Mouse (Mus musculus): Measurements from ENCODE around the gene Itpkb. TPM values are rescaled to one million over a fixed set of nuclear protein-coding genes. Genes with fewer than 3 reads are reported as not detected.

The Itpkb gene
- polyA plus RNA-seq, 1 experiment from 2014 or later, result 14.5 TPM

DNA sequence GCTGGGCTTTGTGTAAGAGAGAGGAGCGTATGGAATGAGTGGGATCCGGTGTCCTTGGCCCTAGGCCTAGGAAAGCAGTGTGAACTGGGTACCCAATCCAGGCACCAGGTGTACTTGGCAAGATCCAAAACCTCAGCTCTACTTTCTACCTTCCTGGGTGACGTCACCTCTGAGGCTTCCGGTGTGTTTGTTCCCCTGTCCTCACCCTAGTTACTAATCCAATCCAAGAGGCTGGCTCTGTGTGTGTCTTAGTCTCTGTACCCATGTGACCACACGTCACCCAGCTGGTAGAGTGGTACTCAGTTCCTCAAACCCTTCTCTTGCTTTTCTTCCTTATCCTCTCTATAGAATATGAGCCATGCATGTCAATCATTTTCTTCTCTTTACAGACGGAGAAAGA lies 71.4 kb downstream of the Itpkb start:
- H3K4me3 ChIP-seq (replicated peaks), result no peak overlapping the region
- H3K4me2 ChIP-seq, result no peak overlapping the region
- ATAC-seq (ENCODE audit: insufficient number of reproducible peaks, insufficient read depth, low FRiP score, low TSS enrichment, low read depth), result no peak
- H3K36me3 ChIP-seq, result no peaks in the 10 kb centered on the region
- peaks cover 49% of the 10 kb centered on the region for H3K4me1 ChIP-seq (replicated peaks)
- 88% methylated on average over 6 of the region's 6 CpGs for WGBS
- no peak overlapping the region for H3K27ac ChIP-seq
- no peak overlapping the region for H3K9ac ChIP-seq (replicated peaks)
- H3K9me3 ChIP-seq, result no peaks in the 10 kb centered on the region
- H3K27me3 ChIP-seq, result no peaks in the 10 kb centered on the region

DNA sequence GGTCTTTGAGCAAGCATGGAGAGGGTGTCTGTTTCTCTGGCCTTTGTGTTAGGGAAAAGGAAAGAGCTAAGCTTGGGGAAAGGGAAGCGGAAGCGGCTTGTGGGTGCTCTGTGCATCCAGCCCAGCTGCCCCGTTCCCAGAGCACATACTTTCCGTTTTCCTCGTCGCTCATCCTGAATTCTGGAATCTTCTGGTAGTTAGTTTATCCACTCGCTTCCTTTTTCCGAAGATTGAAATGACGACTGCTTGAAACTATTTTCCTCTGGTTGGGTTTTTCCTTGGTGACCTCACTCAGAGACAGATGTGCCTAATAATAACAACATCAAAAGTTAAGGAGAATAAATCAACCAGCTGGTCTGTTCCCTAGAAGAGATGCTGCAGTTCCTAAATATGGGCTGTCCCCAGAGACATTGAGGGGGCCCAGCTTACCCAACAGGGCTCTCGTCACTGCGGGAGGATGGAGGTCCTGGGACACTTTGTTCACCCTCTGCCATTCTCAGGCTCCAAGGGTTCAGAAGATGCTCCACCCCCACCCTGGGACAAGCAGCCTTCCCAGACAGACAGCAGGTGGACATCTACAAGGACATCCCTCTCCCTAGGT lies 72.3 kb downstream of the Itpkb start:
- ATAC-seq (ENCODE audit: insufficient number of reproducible peaks, insufficient read depth, low FRiP score, low TSS enrichment, low read depth), result no peak
- Histone ChIP-seq H3K4me3 (replicated peaks) (no peak overlapping the region), H3K4me2 (no peak overlapping the region), H3K27ac (peak overlapping the region; percentile 92; the same call in 1 of the 2 replicates), H3K9ac (replicated peaks) (no peak overlapping the region), H3K4me1 (replicated peaks) (peaks cover 57% of the 10 kb centered on the region), H3K36me3 (no peaks in the 10 kb centered on the region), H3K9me3 (no peaks in the 10 kb centered on the region), H3K27me3 (no peaks in the 10 kb centered on the region)
- WGBS, result 85% methylated on average over 11 of the region's 11 CpGs

DNA sequence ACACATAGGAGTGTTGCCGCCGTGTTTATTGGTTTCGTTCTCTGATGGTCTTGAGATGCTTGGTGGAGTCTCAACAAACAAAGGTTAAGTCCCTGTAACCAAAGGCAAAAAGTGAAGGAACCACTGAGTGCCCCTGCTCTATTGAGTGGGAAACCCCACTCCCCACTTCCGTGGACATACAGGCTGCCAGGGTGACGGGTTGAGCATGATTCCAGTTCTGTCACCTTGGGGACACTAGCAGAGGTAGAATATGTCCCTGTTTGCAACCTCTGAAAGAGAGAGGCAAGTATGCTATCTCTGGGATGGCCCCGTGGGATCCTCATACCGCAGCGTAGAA lies 73.0 kb downstream of the Itpkb start:
- peak overlapping the region; percentile 92 for H3K27ac ChIP-seq
- H3K9me3 ChIP-seq, result no peaks in the 10 kb centered on the region
- ATAC-seq (ENCODE audit: insufficient number of reproducible peaks, insufficient read depth, low FRiP score, low TSS enrichment, low read depth), result no peak
- H3K27me3 ChIP-seq, result no peaks in the 10 kb centered on the region
- 88% methylated on average over 8 of the region's 8 CpGs for WGBS
- H3K9ac ChIP-seq (replicated peaks), result peak overlapping the region; percentile 8; the same call in 1 of the 2 replicates
- no peaks in the 10 kb centered on the region for H3K36me3 ChIP-seq
- no peak overlapping the region for H3K4me3 ChIP-seq (replicated peaks)
- peak overlapping the region; percentile 26; the same call in 1 of the 2 replicates for H3K4me2 ChIP-seq
- H3K4me1 ChIP-seq (replicated peaks), result peaks cover 64% of the 10 kb centered on the region

DNA sequence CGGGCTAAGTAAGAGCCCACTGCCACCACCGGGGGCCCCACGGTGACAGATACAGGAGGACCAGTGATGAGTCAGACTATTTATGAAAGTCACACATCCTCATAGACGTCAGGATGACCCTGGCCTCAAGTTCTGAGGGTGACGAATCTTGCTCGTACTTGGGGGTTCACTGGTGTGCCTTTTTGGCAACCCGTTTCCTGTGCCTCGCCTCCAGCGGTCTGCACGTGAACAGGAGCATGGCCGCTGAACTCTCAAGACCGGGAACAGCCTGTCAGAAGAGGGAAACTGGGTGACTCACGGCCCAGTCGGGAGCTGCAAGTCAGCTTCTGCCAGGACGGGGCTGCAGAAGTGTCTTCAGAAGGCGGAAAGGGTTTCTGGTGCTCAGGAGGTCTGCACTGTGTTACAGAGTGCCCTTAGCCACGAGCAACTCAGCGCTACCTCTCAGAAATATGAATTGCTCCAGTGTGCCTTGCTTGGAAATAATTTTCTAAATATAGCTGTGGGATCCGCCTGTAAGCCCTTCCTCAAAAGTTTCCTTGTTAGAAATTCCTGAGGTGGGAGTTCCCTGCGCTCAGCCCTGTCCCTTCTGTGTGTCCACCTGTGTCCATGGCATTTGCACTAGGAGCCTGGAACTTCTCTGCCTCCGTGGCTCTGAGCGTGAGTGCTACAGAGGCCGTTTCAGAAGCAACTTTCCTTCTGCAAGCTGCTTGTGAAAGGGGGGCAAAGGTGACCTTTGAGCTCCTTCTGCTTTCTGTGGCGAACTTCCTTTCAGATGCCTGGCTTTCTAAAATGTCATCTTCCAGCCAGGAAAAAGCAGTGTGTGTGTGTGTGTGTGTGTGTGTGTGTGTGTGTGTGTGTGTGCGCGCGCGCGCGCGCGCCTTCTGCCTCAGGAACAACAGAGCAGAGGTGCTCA lies 73.7 kb downstream of the Itpkb start:
- no peak for ATAC-seq (ENCODE audit: insufficient number of reproducible peaks, insufficient read depth, low FRiP score, low TSS enrichment, low read depth)
- no peaks in the 10 kb centered on the region for H3K27me3 ChIP-seq
- peak overlapping the region; percentile 8; the same call in 1 of the 2 replicates for H3K9ac ChIP-seq (replicated peaks)
- peak overlapping the region; percentile 92 for H3K27ac ChIP-seq
- H3K4me3 ChIP-seq (replicated peaks), result no peak overlapping the region
- H3K4me1 ChIP-seq (replicated peaks), result peaks cover 70% of the 10 kb centered on the region
- H3K4me2 ChIP-seq, result peak overlapping the region; percentile 26
- H3K36me3 ChIP-seq, result no peaks in the 10 kb centered on the region
- 70% methylated on average over 32 of the region's 32 CpGs for WGBS
- H3K9me3 ChIP-seq, result no peaks in the 10 kb centered on the region

DNA sequence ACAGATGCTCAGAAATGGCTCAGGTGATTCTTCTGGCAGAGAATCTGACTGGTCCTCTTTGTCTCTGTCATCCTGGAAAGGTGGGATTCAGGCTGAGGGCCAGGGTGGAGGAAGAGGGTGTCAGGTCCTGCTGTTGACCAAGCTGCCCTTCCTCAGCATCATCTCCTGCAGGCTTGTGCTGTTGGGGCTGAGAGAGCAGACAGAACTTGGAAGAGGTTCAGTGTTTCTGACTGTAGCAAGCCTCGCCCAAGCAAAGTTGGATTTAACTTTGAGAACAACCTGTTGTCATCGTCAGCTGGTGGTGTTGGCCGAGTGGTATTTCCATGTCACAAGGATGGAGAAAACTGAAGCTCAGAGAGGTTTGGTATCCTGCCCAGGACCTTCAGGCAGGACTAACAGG lies 74.4 kb downstream of the Itpkb start:
- Histone ChIP-seq H3K4me1 (replicated peaks) (peaks cover 77% of the 10 kb centered on the region), H3K9ac (replicated peaks) (no peak overlapping the region)
- no peak for ATAC-seq (ENCODE audit: insufficient number of reproducible peaks, insufficient read depth, low FRiP score, low TSS enrichment, low read depth)

DNA sequence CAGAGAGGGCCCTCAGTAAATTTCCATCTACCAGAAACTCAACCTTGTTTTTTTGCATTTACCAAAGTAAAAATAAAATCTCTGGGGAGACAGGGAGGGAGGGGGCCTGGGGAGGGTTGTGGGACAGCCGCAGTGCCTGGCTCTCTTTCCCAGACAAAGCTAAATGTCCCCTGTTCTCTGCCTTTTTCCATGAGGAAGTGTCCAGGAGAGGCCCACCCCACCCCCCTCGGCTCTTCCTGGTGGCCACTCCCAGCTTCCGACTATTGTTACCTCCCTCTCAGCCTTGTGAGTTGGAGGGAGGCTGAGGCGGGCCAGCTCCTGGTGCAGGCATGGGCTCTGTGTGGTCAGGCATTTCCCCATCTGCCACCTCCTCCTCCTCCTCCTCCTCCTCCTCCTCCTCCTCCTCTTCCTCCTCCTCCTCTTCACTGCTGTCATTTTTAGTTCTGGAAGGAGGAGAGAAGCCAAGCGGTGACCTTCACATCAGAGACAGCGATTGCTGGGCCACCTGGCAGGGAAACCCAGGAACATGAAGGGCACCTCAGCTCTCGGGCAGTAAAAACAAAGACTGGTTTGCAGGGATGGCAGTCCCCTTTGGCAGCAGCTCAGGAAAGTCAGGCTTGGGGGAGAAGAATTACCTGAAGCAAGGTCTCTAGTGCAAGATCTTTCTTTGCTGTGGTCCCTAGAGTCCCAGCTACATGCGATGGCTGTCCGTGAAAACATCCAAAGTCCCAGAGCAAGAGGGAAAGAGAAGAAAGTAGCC lies 75.5 kb downstream of the Itpkb start:
- Histone ChIP-seq H3K36me3 (no peaks in the 10 kb centered on the region), H3K9me3 (no peaks in the 10 kb centered on the region), H3K9ac (replicated peaks) (no peak overlapping the region), H3K4me1 (replicated peaks) (peaks cover 79% of the 10 kb centered on the region), H3K4me3 (replicated peaks) (no peak overlapping the region), H3K27ac (no peak overlapping the region), H3K27me3 (no peaks in the 10 kb centered on the region), H3K4me2 (no peak overlapping the region)
- 81% methylated on average over 9 of the region's 9 CpGs for WGBS
- no peak for ATAC-seq (ENCODE audit: insufficient number of reproducible peaks, insufficient read depth, low FRiP score, low TSS enrichment, low read depth)

More for the DNA sequence above, 74.4 kb downstream of the Itpkb start:
- Histone ChIP-seq H3K27me3 (no peaks in the 10 kb centered on the region), H3K4me2 (no peak overlapping the region), H3K4me3 (replicated peaks) (no peak overlapping the region), H3K36me3 (no peaks in the 10 kb centered on the region), H3K9me3 (no peaks in the 10 kb centered on the region), H3K27ac (peak overlapping the region; percentile 92)
- 97% methylated on average over 3 of the region's 3 CpGs for WGBS

DNA sequence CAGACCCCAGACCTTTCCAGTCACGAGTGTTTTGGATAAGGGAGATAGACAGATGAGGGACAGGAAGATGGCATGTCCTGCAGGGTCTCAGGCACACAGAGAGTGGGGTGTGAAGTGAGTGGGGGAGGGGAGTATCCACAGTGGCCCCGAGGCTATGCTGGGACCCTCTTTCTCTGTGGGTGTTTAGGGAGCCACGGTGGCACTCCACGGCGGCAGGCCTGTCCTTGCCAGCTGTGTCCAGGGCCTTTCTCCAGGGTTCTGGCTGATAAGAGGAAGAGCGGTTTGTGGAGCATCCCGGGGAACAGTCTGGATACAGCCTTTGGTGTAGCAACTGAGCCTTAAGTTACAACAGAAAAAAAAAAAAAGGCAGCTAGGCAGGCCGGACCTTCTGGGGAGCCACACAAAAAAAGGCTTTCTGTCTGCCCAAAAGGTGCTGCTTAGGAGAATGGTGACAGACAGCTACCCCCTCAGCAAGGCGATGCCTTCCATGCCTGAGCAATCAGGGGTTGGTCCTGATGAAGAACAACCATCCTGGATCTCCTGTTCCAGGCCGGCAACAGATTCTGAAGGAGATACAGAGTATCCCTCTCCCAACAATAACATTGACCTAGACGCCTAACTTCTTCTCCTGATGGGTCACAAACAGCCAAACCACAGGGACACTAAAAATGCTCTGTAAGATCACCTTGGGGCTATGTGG lies 76.2 kb downstream of the Itpkb start:
- Histone ChIP-seq H3K36me3 (no peaks in the 10 kb centered on the region), H3K9me3 (no peaks in the 10 kb centered on the region), H3K4me2 (peak overlapping the region; percentile 48; the same call in 1 of the 2 replicates), H3K9ac (replicated peaks) (no peak overlapping the region), H3K27ac (no peak overlapping the region), H3K27me3 (no peaks in the 10 kb centered on the region), H3K4me3 (replicated peaks) (no peak overlapping the region), H3K4me1 (replicated peaks) (peaks cover 71% of the 10 kb centered on the region)
- 80% methylated on average over 11 of the region's 11 CpGs for WGBS
- ATAC-seq (ENCODE audit: insufficient number of reproducible peaks, insufficient read depth, low FRiP score, low TSS enrichment, low read depth), result no peak

DNA sequence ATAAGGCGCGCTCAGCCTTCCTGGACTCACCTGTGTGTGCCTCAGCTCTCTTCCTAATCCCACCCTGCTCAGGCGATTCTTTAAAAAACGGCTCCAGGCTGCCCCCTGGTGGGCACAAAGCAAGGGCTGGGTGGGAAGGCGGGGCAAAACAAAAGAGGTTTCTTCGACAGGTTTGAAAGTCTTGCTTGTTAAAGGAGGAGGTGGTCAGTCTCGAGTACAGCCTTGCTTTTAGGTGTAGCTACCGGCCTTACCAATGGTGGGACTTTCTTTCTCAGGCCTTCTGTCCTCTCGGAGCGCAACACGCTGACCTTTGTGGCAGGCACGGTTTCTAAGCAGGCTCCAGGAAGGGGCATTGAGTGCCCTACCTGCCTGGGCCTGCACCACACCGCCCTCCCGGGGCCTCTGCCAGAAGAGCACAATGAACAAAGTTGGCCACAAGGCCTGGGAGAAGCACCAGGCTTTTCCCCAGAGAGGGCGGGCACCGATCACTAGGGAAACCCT lies 76.9 kb downstream of the Itpkb start:
- Histone ChIP-seq H3K4me1 (replicated peaks) (peaks cover 64% of the 10 kb centered on the region), H3K4me3 (replicated peaks) (no peak overlapping the region), H3K27me3 (no peaks in the 10 kb centered on the region), H3K4me2 (peak overlapping the region; percentile 48), H3K36me3 (no peaks in the 10 kb centered on the region), H3K27ac (peak overlapping the region; percentile 69), H3K9ac (replicated peaks) (peak overlapping the region; percentile 28; the same call in 1 of the 2 replicates), H3K9me3 (no peaks in the 10 kb centered on the region)
- WGBS, result 13% methylated on average over 16 of the region's 16 CpGs
- no peak for ATAC-seq (ENCODE audit: insufficient number of reproducible peaks, insufficient read depth, low FRiP score, low TSS enrichment, low read depth)

DNA sequence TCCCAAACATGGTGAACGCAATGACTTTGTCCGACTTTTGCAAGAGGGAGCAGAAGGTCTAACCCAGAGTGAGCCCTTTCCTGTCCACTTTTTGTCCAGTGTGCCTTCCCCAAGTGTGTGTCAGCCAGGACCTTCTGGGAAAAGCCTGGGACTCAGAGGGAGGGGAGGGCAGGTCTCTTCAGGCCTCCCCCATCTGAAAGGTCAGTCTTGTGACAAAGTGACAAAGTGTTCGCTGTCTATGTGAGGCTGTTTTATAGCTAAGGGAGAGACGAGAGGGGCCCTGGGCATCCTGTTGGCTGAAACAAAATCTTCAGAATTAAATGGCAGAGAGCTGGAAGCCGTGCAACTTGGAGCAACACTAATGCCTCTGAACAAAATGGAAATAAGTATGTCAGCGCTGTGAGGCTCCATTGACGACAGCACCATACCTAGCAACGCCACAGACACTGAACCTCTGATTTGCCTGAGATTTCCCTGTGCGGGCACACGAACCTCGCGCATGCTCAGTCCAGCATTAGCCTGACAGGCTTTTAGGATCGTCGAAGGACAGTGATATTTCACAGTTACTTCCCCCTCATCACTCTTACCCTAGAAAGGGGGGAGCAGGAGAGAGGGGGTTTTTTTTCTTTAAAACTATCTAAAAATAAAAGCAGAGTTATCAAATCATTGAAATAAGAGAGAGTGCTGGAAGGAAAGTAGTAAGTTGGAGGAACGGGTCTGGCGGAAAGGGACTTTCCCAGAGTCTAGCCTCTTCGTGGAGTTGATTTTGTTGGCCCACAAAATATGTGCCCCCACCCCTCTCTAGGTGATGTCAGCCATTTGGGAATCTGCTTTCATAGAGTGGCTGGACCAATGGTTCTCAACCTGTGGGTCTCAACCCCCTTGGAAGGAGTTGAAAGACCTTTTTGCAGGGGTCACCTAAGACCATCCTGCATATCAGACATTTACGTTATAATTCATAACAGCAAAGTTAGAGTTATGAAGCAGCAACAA lies 77.7 kb downstream of the Itpkb start:
- Histone ChIP-seq H3K36me3 (peaks cover 2% of the 10 kb centered on the region; the same call in 1 of the 2 replicates), H3K4me3 (replicated peaks) (no peak overlapping the region), H3K27ac (peak overlapping the region; percentile 69), H3K9me3 (no peaks in the 10 kb centered on the region), H3K4me2 (0 out of 2 replicates have a peak overlapping the region, but pooled peaks have one; percentile 48), H3K9ac (replicated peaks) (no peak overlapping the region), H3K27me3 (no peaks in the 10 kb centered on the region), H3K4me1 (replicated peaks) (peaks cover 56% of the 10 kb centered on the region)
- 76% methylated on average over 18 of the region's 18 CpGs for WGBS
- ATAC-seq (ENCODE audit: insufficient number of reproducible peaks, insufficient read depth, low FRiP score, low TSS enrichment, low read depth), result no peak

DNA sequence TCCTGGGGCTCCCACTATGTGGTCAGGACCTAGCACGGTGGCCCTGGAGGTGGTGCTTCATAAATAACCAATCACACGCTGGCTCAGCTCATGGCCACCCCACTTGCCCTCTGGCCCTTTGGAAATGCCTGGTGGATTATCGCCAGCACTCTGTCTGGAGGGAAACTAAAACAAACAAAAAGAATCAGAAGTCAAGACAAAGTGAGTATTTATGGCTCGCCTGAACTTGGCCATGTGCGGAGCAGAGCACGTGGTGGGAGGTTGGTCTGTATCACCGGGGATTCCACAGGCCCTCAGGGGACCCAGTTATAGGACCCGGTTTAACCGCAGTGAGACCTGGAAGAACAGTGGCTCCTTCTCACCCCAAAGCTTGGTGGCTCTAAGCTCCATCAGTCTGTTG lies 78.5 kb downstream of the Itpkb start:
- no peak overlapping the region for H3K9ac ChIP-seq (replicated peaks)
- H3K4me2 ChIP-seq, result no peak overlapping the region
- no peaks in the 10 kb centered on the region for H3K9me3 ChIP-seq
- H3K4me3 ChIP-seq (replicated peaks), result no peak overlapping the region
- 54% methylated on average over 9 of the region's 9 CpGs for WGBS
- no peaks in the 10 kb centered on the region for H3K27me3 ChIP-seq
- 0 out of 2 replicates have a peak overlapping the region, but pooled peaks have one; percentile 23 for H3K27ac ChIP-seq
- peaks cover 48% of the 10 kb centered on the region for H3K4me1 ChIP-seq (replicated peaks)
- H3K36me3 ChIP-seq, result peaks cover 9% of the 10 kb centered on the region
- ATAC-seq (ENCODE audit: insufficient number of reproducible peaks, insufficient read depth, low FRiP score, low TSS enrichment, low read depth), result no peak
